Comparison of ENCODE assay signal across 13 mouse cellular contexts in genomic region chr7:133731971-133732645, GRCm38 (mm10). TPM values are rescaled to one million over a fixed set of nuclear protein-coding genes. Genes with fewer than 3 reads are reported as not detected.
A peak's percentile ranks its signal among the peaks of the same experiment; 100 is the strongest.
DNase-seq lines count a peak whose midpoint lies in the region; ATAC-seq and TF ChIP-seq lines count a peak whose summit lies in the region.
"Had no signal": no experiment of that assay in that cellular context is flagged by ENCODE, and none has a peak within 500 bp of the region (broad histone marks: within the 10 kb centered on the region; RNA-seq: fewer than 3 reads in every experiment).

No protein-coding gene starts in this region.

- WGBS in heart, embryonic 11.5 days (ENCODE audit: insufficient replicate concordance): 58% methylated on average over 4 of the region's 4 CpGs
- WGBS in heart, embryonic 14.5 days: 48% methylated on average over 4 of the region's 4 CpGs
- WGBS in lung, adult 2 months: 67% methylated on average over 4 of the region's 4 CpGs
- 94% methylated on average over 4 of the region's 4 CpGs for WGBS in thymus, adult 2 months

- no peak for TF ChIP-seq POLR2A in brain, embryonic 14.5 days (IDR thresholded peaks at IDR 0.05; ENCODE audit: borderline replicate concordance, extremely low read depth, insufficient read depth, insufficient read length, poor library complexity, severe bottlenecking)
- TF ChIP-seq POLR2A in lung, adult 2 months (IDR thresholded peaks at IDR 0.05; ENCODE audit: borderline replicate concordance, extremely low read depth, low read depth, low read length): no peak
- TF ChIP-seq POLR2A in thymus, adult 2 months (IDR thresholded peaks at IDR 0.05; ENCODE audit: control insufficient read depth, extremely low read depth, insufficient read depth, low read length, poor library complexity): no peak

- peaks cover 26% of the 10 kb centered on the region for H3K4me1 ChIP-seq in heart, embryonic 11.5 days (ENCODE audit: control insufficient read depth, insufficient read depth, low read length)
- H3K4me1 ChIP-seq in heart, embryonic 14.5 days (ENCODE audit: control insufficient read depth in 2 of 2, insufficient read depth in 2 of 2, low read length in 2 of 2): peaks cover 19 to 37% of the 10 kb centered on the region in 2 experiments
- H3K4me1 ChIP-seq in lung, adult 2 months (ENCODE audit: control insufficient read depth, insufficient read depth, low read length): no peaks in the 10 kb centered on the region
- no peaks in the 10 kb centered on the region for H3K4me1 ChIP-seq in thymus, adult 2 months (replicated peaks; ENCODE audit: control insufficient read depth, insufficient read depth, low read length)
- H3K4me1 ChIP-seq: hindbrain, embryonic 12.5 days had no signal

- H3K9ac ChIP-seq in heart, embryonic 11.5 days (ENCODE audit: low read depth, low read length): no peak overlapping the region
- H3K9ac ChIP-seq in heart, embryonic 14.5 days (ENCODE audit: low read length): no peak overlapping the region
- H3K9ac ChIP-seq: hindbrain, embryonic 12.5 days; liver, embryonic 15.5 days had no signal

- TF ChIP-seq CTCF in brain, embryonic 14.5 days (IDR thresholded peaks at IDR 0.05; ENCODE audit: borderline replicate concordance, extremely low read depth, insufficient read depth, insufficient read length): no peak
- no peak for TF ChIP-seq CTCF in lung, adult 2 months (IDR thresholded peaks at IDR 0.05; ENCODE audit: insufficient read depth, low read length)
- TF ChIP-seq CTCF in thymus, adult 2 months (IDR thresholded peaks at IDR 0.05; ENCODE audit: borderline replicate concordance, control insufficient read depth, extremely low read depth, insufficient read depth, low read length, poor library complexity): no peak

- DNase-seq in cerebellum, adult 11 months: peak; percentile 66
- DNase-seq in heart, adult 8-10 months (ENCODE audit: low spot score): no peak
- peak; percentile 62 for DNase-seq in brain, embryonic 14.5 days (ENCODE audit: low read depth)
- DNase-seq in lung, adult 2 months: no peak
- DNase-seq in thymus, adult 2 months: no peak
- DNase-seq: kidney, adult 9 months had no signal

- H3K36me3 ChIP-seq in heart, embryonic 11.5 days (ENCODE audit: control insufficient read depth, insufficient read depth, low read length): no peaks in the 10 kb centered on the region
- peaks cover 25% of the 10 kb centered on the region for H3K36me3 ChIP-seq in heart, embryonic 14.5 days (ENCODE audit: control insufficient read depth, insufficient read depth, low read length)
- peaks cover 5% of the 10 kb centered on the region for H3K36me3 ChIP-seq in thymus, adult 2 months (ENCODE audit: control insufficient read depth, insufficient read depth, low read length)

- no peak overlapping the region for H3K4me3 ChIP-seq in heart, embryonic 11.5 days (ENCODE audit: low read depth, low read length)
- no peak overlapping the region for H3K4me3 ChIP-seq in heart, embryonic 14.5 days (ENCODE audit: control insufficient read depth in 1 of 2, insufficient read depth in 1 of 2, low read depth in 1 of 2, low read length in 2 of 2)
- H3K4me3 ChIP-seq in lung, adult 2 months (replicated peaks; ENCODE audit: extremely low read depth, low read depth, low read length): no peak overlapping the region
- H3K4me3 ChIP-seq in thymus, adult 2 months (ENCODE audit: control insufficient read depth, insufficient read depth, low read length): no peak overlapping the region
- H3K4me3 ChIP-seq: hindbrain, embryonic 12.5 days; liver, embryonic 15.5 days had no signal

- no peak for ATAC-seq in cerebellum, adult (ENCODE audit: insufficient number of reproducible peaks, low FRiP score, low TSS enrichment)
- ATAC-seq in heart, embryonic 11.5 days (replicated peaks; ENCODE audit: insufficient number of reproducible peaks, low FRiP score, low TSS enrichment): no peak
- ATAC-seq in heart, embryonic 14.5 days (ENCODE audit: insufficient number of reproducible peaks, insufficient read depth, low FRiP score, low read depth): no peak

- no peaks in the 10 kb centered on the region for H3K27me3 ChIP-seq in heart, embryonic 11.5 days (ENCODE audit: control insufficient read depth, insufficient read depth, low read length)
- H3K27me3 ChIP-seq in heart, embryonic 14.5 days (ENCODE audit: control insufficient read depth, insufficient read depth, low read length): no peaks in the 10 kb centered on the region
- no peaks in the 10 kb centered on the region for H3K27me3 ChIP-seq in thymus, adult 2 months (ENCODE audit: control insufficient read depth, insufficient read depth, low read length)
- H3K27me3 ChIP-seq: hindbrain, embryonic 12.5 days; liver, embryonic 15.5 days had no signal

- no peaks in the 10 kb centered on the region for H3K9me3 ChIP-seq in heart, embryonic 11.5 days (replicated peaks; ENCODE audit: control insufficient read depth, low read length)
- H3K9me3 ChIP-seq in heart, embryonic 14.5 days (ENCODE audit: control insufficient read depth, low read length): no peaks in the 10 kb centered on the region
- H3K9me3 ChIP-seq: hindbrain, embryonic 12.5 days; liver, embryonic 15.5 days had no signal

- peak overlapping the region; percentile 41; the same call in 1 of the 2 replicates for H3K27ac ChIP-seq in heart, embryonic 11.5 days (ENCODE audit: low read depth, low read length)
- H3K27ac ChIP-seq in heart, embryonic 14.5 days (replicated peaks in 1 of 2; ENCODE audit: control insufficient read depth in 1 of 2, insufficient read depth in 1 of 2, low read depth in 2 of 2, low read length in 2 of 2): peak overlapping the region; percentile 74 to 91
- no peak overlapping the region for H3K27ac ChIP-seq in thymus, adult 2 months (ENCODE audit: control insufficient read depth, insufficient read depth, low read length)
- H3K27ac ChIP-seq: hindbrain, embryonic 12.5 days; liver, embryonic 15.5 days had no signal

- no peak overlapping the region for H3K4me2 ChIP-seq in heart, embryonic 11.5 days
- H3K4me2 ChIP-seq in heart, embryonic 14.5 days (ENCODE audit: low read length): no peak overlapping the region
- H3K4me2 ChIP-seq: hindbrain, embryonic 12.5 days; liver, embryonic 15.5 days had no signal

RNA-seq across cellular contexts. Expression of gene Uros, which starts 22.2 kb away (rescaled TPM):
- 53.0 and 53.6 TPM in 2 replicates for polyA plus RNA-seq in heart, embryonic 11.5 days (2014; fragmentation: Nextera tagmentation; extraction: Ambion mirVana)
- 10 to 100 TPM; 22.1 to 25.5 (median 23.2) TPM for total RNA-seq in heart, adult 8-10 months (2022)
- 34.9 and 47.5 TPM in 2 replicates for polyA plus RNA-seq in brain, embryonic 14.5 days (2012; rRNA removed)
- 33.7 and 34.8 TPM in 2 replicates for polyA plus RNA-seq in heart, embryonic 14.5 days (2014; fragmentation: Nextera tagmentation; extraction: Ambion mirVana)
- 9.0 and 10.4 TPM in 2 replicates for polyA plus RNA-seq in lung, adult 2 months (2012; rRNA removed)
- polyA plus RNA-seq in thymus, adult 2 months (2012; rRNA removed): 19.3 and 22.5 TPM in 2 replicates

RNA-seq across cellular contexts. Expression of gene Bccip, which starts 23.0 kb away (rescaled TPM):
- 100 and 102 TPM in 2 replicates for polyA plus RNA-seq in heart, embryonic 11.5 days (2014; fragmentation: Nextera tagmentation; extraction: Ambion mirVana)
- 10 to 100 TPM; 48.8 to 59.6 (median 59.1) TPM for total RNA-seq in heart, adult 8-10 months (2022)
- polyA plus RNA-seq in brain, embryonic 14.5 days (2012; rRNA removed): 67.9 and 69.9 TPM in 2 replicates
- 72.7 and 73.3 TPM in 2 replicates for polyA plus RNA-seq in heart, embryonic 14.5 days (2014; fragmentation: Nextera tagmentation; extraction: Ambion mirVana)
- polyA plus RNA-seq in lung, adult 2 months (2012; rRNA removed): 13.1 and 24.7 TPM in 2 replicates
- polyA plus RNA-seq in thymus, adult 2 months (2012; rRNA removed): 23.3 and 25.1 TPM in 2 replicates

RNA-seq across cellular contexts. Expression of gene Fank1, which starts 44.6 kb away (rescaled TPM):
- 0.10 TPM in 1 of 2 replicates, not detected in the other for polyA plus RNA-seq in heart, embryonic 11.5 days (2014; fragmentation: Nextera tagmentation; extraction: Ambion mirVana)
- total RNA-seq in heart, adult 8-10 months (2022): not detected
- 4.4 and 4.7 TPM in 2 replicates for polyA plus RNA-seq in brain, embryonic 14.5 days (2012; rRNA removed)
- polyA plus RNA-seq in heart, embryonic 14.5 days (2014; fragmentation: Nextera tagmentation; extraction: Ambion mirVana): not detected in 2 replicates
- polyA plus RNA-seq in lung, adult 2 months (2012; rRNA removed): 1.0 and 3.3 TPM in 2 replicates
- polyA plus RNA-seq in thymus, adult 2 months (2012; rRNA removed): 0.08 and 0.32 TPM in 2 replicates
- total RNA-seq: megakaryocyte progenitor cell, adult 5-6 weeks had no signal
- polyA plus RNA-seq: liver, embryonic 15.5 days had no signal

RNA-seq across cellular contexts. Expression of gene Dhx32, which starts 50.4 kb away (rescaled TPM):
- polyA plus RNA-seq in heart, embryonic 11.5 days (2014; fragmentation: Nextera tagmentation; extraction: Ambion mirVana): 24.7 and 30.8 TPM in 2 replicates
- 10 to 100 TPM; 42.9 to 61.1 (median 50.7) TPM for total RNA-seq in heart, adult 8-10 months (2022)
- polyA plus RNA-seq in brain, embryonic 14.5 days (2012; rRNA removed): 31.6 and 35.3 TPM in 2 replicates
- 32.2 and 32.7 TPM in 2 replicates for polyA plus RNA-seq in heart, embryonic 14.5 days (2014; fragmentation: Nextera tagmentation; extraction: Ambion mirVana)
- polyA plus RNA-seq in lung, adult 2 months (2012; rRNA removed): 14.2 and 22.2 TPM in 2 replicates
- polyA plus RNA-seq in thymus, adult 2 months (2012; rRNA removed): 18.7 and 20.8 TPM in 2 replicates

RNA-seq across cellular contexts. Expression of gene Mmp21, which starts 52.2 kb away (rescaled TPM):
- 0.11 and 0.23 TPM in 2 replicates for polyA plus RNA-seq in heart, embryonic 11.5 days (2014; fragmentation: Nextera tagmentation; extraction: Ambion mirVana)
- total RNA-seq in heart, adult 8-10 months (2022): not detected
- 0.04 TPM in 1 of 2 replicates, not detected in the other for polyA plus RNA-seq in brain, embryonic 14.5 days (2012; rRNA removed)
- polyA plus RNA-seq in heart, embryonic 14.5 days (2014; fragmentation: Nextera tagmentation; extraction: Ambion mirVana): 0.24 TPM in 1 of 2 replicates, not detected in the other
- not detected in 2 replicates for polyA plus RNA-seq in lung, adult 2 months (2012; rRNA removed)
- not detected in 2 replicates for polyA plus RNA-seq in thymus, adult 2 months (2012; rRNA removed)
- total RNA-seq: left cerebral cortex, postnatal 25 days; megakaryocyte progenitor cell, adult 5-6 weeks had no signal
- polyA plus RNA-seq: hindbrain, embryonic 12.5 days; liver, embryonic 15.5 days had no signal

Comparison
In these comparisons a context has a peak if more than half of its experiments do, and no peak if none do; other contexts are left out.
1. DNase-seq: peak in cerebellum, adult 11 months (single experiment) and brain, embryonic 14.5 days (single experiment); none in heart, adult 8-10 months (single experiment), lung, adult 2 months (single experiment) and thymus, adult 2 months (single experiment).